Mouse (Mus musculus): Measurements from ENCODE around the gene Zfp710. TPM values are rescaled to one million over a fixed set of nuclear protein-coding genes. Genes with fewer than 3 reads are reported as not detected.

The Zfp710 gene
- polyA plus RNA-seq, 1 experiment, result 5.3 TPM

GRCm38 (mm10) chr7:80078792-80079301 is 54.2 kb downstream of the Zfp710 start:
- H3ac ChIP-seq (ENCODE audit: control insufficient read depth, insufficient read length, low read depth), result no peak overlapping the region
- H3K27me3 ChIP-seq (ENCODE audit: control insufficient read depth, insufficient read depth, insufficient read length), result no peaks in the 10 kb centered on the region
- no peaks in the 10 kb centered on the region for H3K79me3 ChIP-seq (ENCODE audit: low read depth)
- no peaks in the 10 kb centered on the region for H3K79me2 ChIP-seq (ENCODE audit: control insufficient read depth, insufficient read depth)
- H3K36me3 ChIP-seq (ENCODE audit: control insufficient read depth, insufficient read depth), result no peaks in the 10 kb centered on the region
- no peak for TF ChIP-seq MYOG (IDR thresholded peaks at IDR 0.05; ENCODE audit: control insufficient read depth, extremely low read depth, insufficient read length)
- TF ChIP-seq MAX (IDR thresholded peaks at IDR 0.05), result no peak
- TF ChIP-seq CEBPB (IDR thresholded peaks at IDR 0.05; ENCODE audit: low read depth), result no peak
- no peak for TF ChIP-seq USF1 (IDR thresholded peaks at IDR 0.05; ENCODE audit: low read depth)
- no peak for TF ChIP-seq MYOD1 (IDR thresholded peaks at IDR 0.05; ENCODE audit: control insufficient read depth, insufficient read length, low read depth)
- no peak for TF ChIP-seq FOSL1 (IDR thresholded peaks at IDR 0.05; ENCODE audit: insufficient read depth, low read length, poor library complexity, severe bottlenecking)
- no peak for TF ChIP-seq CTCF (IDR thresholded peaks at IDR 0.05; ENCODE audit: control insufficient read depth, insufficient read depth, insufficient read length)
- H3K4me3 ChIP-seq (ENCODE audit: insufficient read depth, poor library complexity, severe bottlenecking), result no peak overlapping the region

GRCm38 (mm10) chr7:80081586-80082554 is 57.3 kb downstream of the Zfp710 start:
- Histone ChIP-seq H3K79me2 (ENCODE audit: control insufficient read depth, insufficient read depth) (no peaks in the 10 kb centered on the region), H3K79me3 (ENCODE audit: low read depth) (no peaks in the 10 kb centered on the region), H3K4me3 (ENCODE audit: insufficient read depth, poor library complexity, severe bottlenecking) (no peak overlapping the region), H3ac (ENCODE audit: control insufficient read depth, insufficient read length, low read depth) (no peak overlapping the region), H3K27me3 (ENCODE audit: control insufficient read depth, insufficient read depth, insufficient read length) (no peaks in the 10 kb centered on the region), H3K36me3 (ENCODE audit: control insufficient read depth, insufficient read depth) (peaks cover 2% of the 10 kb centered on the region)
- TF ChIP-seq USF1 (IDR thresholded peaks at IDR 0.05; ENCODE audit: low read depth), result no peak
- TF ChIP-seq MYOD1 (IDR thresholded peaks at IDR 0.05; ENCODE audit: control insufficient read depth, insufficient read length, low read depth), result no peak
- TF ChIP-seq MYOG (IDR thresholded peaks at IDR 0.05; ENCODE audit: control insufficient read depth, extremely low read depth, insufficient read length), result no peak
- TF ChIP-seq CEBPB (IDR thresholded peaks at IDR 0.05; ENCODE audit: low read depth), result no peak
- TF ChIP-seq FOSL1 (IDR thresholded peaks at IDR 0.05; ENCODE audit: insufficient read depth, low read length, poor library complexity, severe bottlenecking), result no peak
- TF ChIP-seq CTCF (IDR thresholded peaks at IDR 0.05; ENCODE audit: control insufficient read depth, insufficient read depth, insufficient read length), result no peak
- TF ChIP-seq MAX (IDR thresholded peaks at IDR 0.05), result no peak

- Histone ChIP-seq H3K27me3 (ENCODE audit: control insufficient read depth, insufficient read depth, insufficient read length) (no peaks in the 10 kb centered on the region), H3K79me3 (ENCODE audit: low read depth) (no peaks in the 10 kb centered on the region), H3K36me3 (ENCODE audit: control insufficient read depth, insufficient read depth) (peaks cover 14% of the 10 kb centered on the region), H3ac (ENCODE audit: control insufficient read depth, insufficient read length, low read depth) (no peak overlapping the region), H3K4me3 (ENCODE audit: insufficient read depth, poor library complexity, severe bottlenecking) (no peak overlapping the region), H3K79me2 (ENCODE audit: control insufficient read depth, insufficient read depth) (no peaks in the 10 kb centered on the region)
- no peak for TF ChIP-seq USF1 (IDR thresholded peaks at IDR 0.05; ENCODE audit: low read depth)
- no peak for TF ChIP-seq MYOG (IDR thresholded peaks at IDR 0.05; ENCODE audit: control insufficient read depth, extremely low read depth, insufficient read length)
- TF ChIP-seq CTCF (IDR thresholded peaks at IDR 0.05; ENCODE audit: control insufficient read depth, insufficient read depth, insufficient read length), result peak; percentile 25
- TF ChIP-seq FOSL1 (IDR thresholded peaks at IDR 0.05; ENCODE audit: insufficient read depth, low read length, poor library complexity, severe bottlenecking), result no peak
Observed at GRCm38 (mm10) chr7:80084484-80084931, 59.9 kb downstream of the Zfp710 start.

- Histone ChIP-seq H3K36me3 (ENCODE audit: control insufficient read depth, insufficient read depth) (peaks cover 18% of the 10 kb centered on the region), H3K27me3 (ENCODE audit: control insufficient read depth, insufficient read depth, insufficient read length) (no peaks in the 10 kb centered on the region), H3K79me3 (ENCODE audit: low read depth) (no peaks in the 10 kb centered on the region), H3K79me2 (ENCODE audit: control insufficient read depth, insufficient read depth) (no peaks in the 10 kb centered on the region), H3ac (ENCODE audit: control insufficient read depth, insufficient read length, low read depth) (no peak overlapping the region), H3K4me3 (ENCODE audit: insufficient read depth, poor library complexity, severe bottlenecking) (no peak overlapping the region)
- no peak for TF ChIP-seq MYOG (IDR thresholded peaks at IDR 0.05; ENCODE audit: control insufficient read depth, extremely low read depth, insufficient read length)
- TF ChIP-seq CTCF (IDR thresholded peaks at IDR 0.05; ENCODE audit: control insufficient read depth, insufficient read depth, insufficient read length), result no peak
- TF ChIP-seq FOSL1 (IDR thresholded peaks at IDR 0.05; ENCODE audit: insufficient read depth, low read length, poor library complexity, severe bottlenecking), result no peak
- no peak for TF ChIP-seq MAX (IDR thresholded peaks at IDR 0.05)
- no peak for TF ChIP-seq USF1 (IDR thresholded peaks at IDR 0.05; ENCODE audit: low read depth)
- no peak for TF ChIP-seq MYOD1 (IDR thresholded peaks at IDR 0.05; ENCODE audit: control insufficient read depth, insufficient read length, low read depth)
- no peak for TF ChIP-seq CEBPB (IDR thresholded peaks at IDR 0.05; ENCODE audit: low read depth)
Observed at GRCm38 (mm10) chr7:80085970-80086715, 61.5 kb downstream of the Zfp710 start.

- Histone ChIP-seq H3K4me3 (ENCODE audit: insufficient read depth, poor library complexity, severe bottlenecking) (no peak overlapping the region), H3K36me3 (ENCODE audit: control insufficient read depth, insufficient read depth) (peaks cover 34% of the 10 kb centered on the region), H3K27me3 (ENCODE audit: control insufficient read depth, insufficient read depth, insufficient read length) (no peaks in the 10 kb centered on the region), H3K79me3 (ENCODE audit: low read depth) (no peaks in the 10 kb centered on the region), H3ac (ENCODE audit: control insufficient read depth, insufficient read length, low read depth) (no peak overlapping the region), H3K79me2 (ENCODE audit: control insufficient read depth, insufficient read depth) (no peaks in the 10 kb centered on the region)
- TF ChIP-seq USF1 (IDR thresholded peaks at IDR 0.05; ENCODE audit: low read depth) (no peak), MYOD1 (IDR thresholded peaks at IDR 0.05; ENCODE audit: control insufficient read depth, insufficient read length, low read depth) (no peak), CEBPB (IDR thresholded peaks at IDR 0.05; ENCODE audit: low read depth) (no peak), CTCF (IDR thresholded peaks at IDR 0.05; ENCODE audit: control insufficient read depth, insufficient read depth, insufficient read length) (no peak), MYOG (IDR thresholded peaks at IDR 0.05; ENCODE audit: control insufficient read depth, extremely low read depth, insufficient read length) (no peak), MAX (IDR thresholded peaks at IDR 0.05) (no peak), FOSL1 (IDR thresholded peaks at IDR 0.05; ENCODE audit: insufficient read depth, low read length, poor library complexity, severe bottlenecking) (no peak)
Observed at GRCm38 (mm10) chr7:80088191-80088590, 63.6 kb downstream of the Zfp710 start.
